Mouse (Mus musculus): ENCODE measurements around the gene Socs7.

GRCm38 (mm10) chr11:97401686-97402435 lies 39.5 kb downstream of the Socs7 start:
- no peak for TF ChIP-seq HCFC1 (IDR thresholded peaks at IDR 0.05; ENCODE audit: borderline replicate concordance, insufficient read depth, low read length)
- no peak for TF ChIP-seq ZNF384 (IDR thresholded peaks at IDR 0.05; ENCODE audit: low read depth, low read length)
